Mouse (Mus musculus) myocyte (in vitro differentiated cells): ENCODE data around the gene Pde4d.

Source experiments
- CEBPB ChIP-seq: IDR thresholded peaks from 2 replicates; pipeline ENCODE4 v1.6.1; 2011; ENCODE audit warnings: mild to moderate bottlenecking, moderate library complexity; ENCODE audit not compliant: poor library complexity, insufficient read depth, severe bottlenecking
- E2F4 ChIP-seq: IDR thresholded peaks from one replicate; pipeline ENCODE4 v1.6.1; 2011; ENCODE audit warnings: mild to moderate bottlenecking, control low read depth, moderate library complexity; ENCODE audit not compliant: insufficient read depth
- MAX ChIP-seq: IDR thresholded peaks from one replicate; pipeline ENCODE4 v1.6.1; 2011; ENCODE audit warnings: low read depth, mild to moderate bottlenecking, control low read depth
- MYOD1 ChIP-seq, 3 experiments: IDR thresholded peaks; one replicate each; pipeline ENCODE4 v1.6.1; 2011; ENCODE audit warnings: control low read depth in 2 of 3, low read depth in 2 of 3, mild to moderate bottlenecking in 2 of 3, moderate library complexity in 1 of 3; ENCODE audit not compliant: insufficient read length in 2 of 3, control insufficient read depth in 1 of 3
- MYOG ChIP-seq, 3 experiments: IDR thresholded peaks; one replicate each; pipeline ENCODE4 v1.6.1; 2011; ENCODE audit warnings: control low read depth in 2 of 3, low read depth in 2 of 3, mild to moderate bottlenecking in 2 of 3; ENCODE audit not compliant: insufficient read length in 2 of 3, control insufficient read depth in 1 of 3, insufficient read depth in 1 of 3
- POLR2A ChIP-seq: IDR thresholded peaks from one replicate; pipeline ENCODE4 v1.6.1; 2011; ENCODE audit warnings: low read depth, mild to moderate bottlenecking, control low read depth, moderate library complexity; ENCODE audit not compliant: insufficient read length
- POLR2AphosphoS2 ChIP-seq: IDR thresholded peaks from one replicate; pipeline ENCODE4 v1.6.1; 2011; ENCODE audit warnings: low read depth, control low read depth; ENCODE audit not compliant: insufficient read length
- REST ChIP-seq: IDR thresholded peaks from one replicate; pipeline ENCODE4 v1.6.1; 2011; ENCODE audit warnings: mild to moderate bottlenecking, control low read depth, moderate library complexity; ENCODE audit not compliant: insufficient read depth, insufficient read length
- SRF ChIP-seq: IDR thresholded peaks from one replicate; pipeline ENCODE4 v1.6.1; 2011; ENCODE audit warnings: low read depth; ENCODE audit not compliant: control insufficient read depth, insufficient read length
- TCF12 ChIP-seq: IDR thresholded peaks from one replicate; pipeline ENCODE4 v1.6.1; 2011; ENCODE audit warnings: mild to moderate bottlenecking, control low read depth; ENCODE audit not compliant: poor library complexity, insufficient read depth, severe bottlenecking
- TCF3 ChIP-seq: IDR thresholded peaks from one replicate; pipeline ENCODE4 v1.6.1; 2011; ENCODE audit warnings: low read depth, control low read depth; ENCODE audit not compliant: insufficient read length
- USF1 ChIP-seq: IDR thresholded peaks from one replicate; pipeline ENCODE4 v1.6.1; 2011; ENCODE audit warnings: low read depth, mild to moderate bottlenecking, control low read depth, moderate library complexity

DNA sequence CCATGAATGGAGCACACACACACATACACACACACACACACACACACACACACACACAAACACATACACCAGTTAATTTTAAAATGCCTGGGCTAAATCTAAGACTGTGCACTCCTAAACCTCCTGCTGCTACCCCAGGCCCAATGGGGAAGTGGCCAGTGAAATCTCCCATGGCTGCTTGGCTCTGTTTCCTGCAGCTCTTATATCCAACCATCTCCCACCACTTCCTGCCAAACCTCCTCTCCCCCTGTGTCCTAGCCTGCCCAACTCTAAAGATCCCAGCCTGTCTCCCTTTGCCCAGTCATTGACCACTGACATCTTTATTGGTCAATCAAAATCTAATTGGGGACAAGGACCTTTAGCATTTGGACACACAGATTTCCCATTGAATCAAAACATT is 814.1 kb downstream of the Pde4d start:
- TF ChIP-seq MAX = no peak
- TF ChIP-seq POLR2A = no peak
- no peak for TF ChIP-seq SRF
- TF ChIP-seq USF1 = no peak
- no peak for TF ChIP-seq MYOD1 (IDR thresholded peaks at IDR 0.05; ENCODE audit: control insufficient read depth in 1 of 3, insufficient read length in 2 of 3, low read depth in 2 of 3)
- no peak for TF ChIP-seq CEBPB
- no peak for TF ChIP-seq MYOG (IDR thresholded peaks at IDR 0.05; ENCODE audit: control insufficient read depth in 1 of 3, insufficient read depth in 1 of 3, insufficient read length in 2 of 3, low read depth in 2 of 3)
- no peak for TF ChIP-seq POLR2AphosphoS2
- TF ChIP-seq E2F4 = no peak
- no peak for TF ChIP-seq TCF12
- no peak for TF ChIP-seq REST
- no peak for TF ChIP-seq TCF3
